Mouse (Mus musculus): ENCODE measurements around the gene Kcnd1.

Gene Kcnd1

DNA sequence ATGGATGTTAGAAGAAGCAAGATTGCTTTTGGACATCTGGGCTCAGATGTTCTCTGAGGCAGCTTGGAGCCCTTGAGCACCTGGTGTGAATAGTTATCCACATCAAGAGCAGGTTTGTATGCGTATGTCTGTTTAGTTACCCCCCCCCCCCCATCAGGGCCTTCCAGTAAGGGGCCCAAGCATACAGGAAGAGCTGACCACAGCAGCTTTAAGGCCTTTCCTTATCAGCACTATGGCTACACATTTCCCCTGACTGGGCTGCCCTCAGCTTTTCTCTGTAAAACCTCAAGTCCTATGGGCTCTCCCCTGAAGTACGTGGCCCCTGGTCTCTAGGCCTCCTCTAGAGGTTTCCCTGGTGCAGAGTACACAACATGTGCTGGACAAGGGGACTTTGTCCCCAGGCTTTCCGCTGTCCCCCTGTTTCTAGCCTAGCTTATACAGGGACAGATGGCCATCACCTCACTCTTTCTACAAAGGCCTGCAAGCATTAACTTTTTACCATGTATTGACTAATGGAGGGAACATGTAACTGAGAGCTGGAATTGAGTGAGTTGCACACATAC, 37.2 kb downstream of the Kcnd1 start:
- no peak for DNase-seq (ENCODE audit: low spot score)

DNA sequence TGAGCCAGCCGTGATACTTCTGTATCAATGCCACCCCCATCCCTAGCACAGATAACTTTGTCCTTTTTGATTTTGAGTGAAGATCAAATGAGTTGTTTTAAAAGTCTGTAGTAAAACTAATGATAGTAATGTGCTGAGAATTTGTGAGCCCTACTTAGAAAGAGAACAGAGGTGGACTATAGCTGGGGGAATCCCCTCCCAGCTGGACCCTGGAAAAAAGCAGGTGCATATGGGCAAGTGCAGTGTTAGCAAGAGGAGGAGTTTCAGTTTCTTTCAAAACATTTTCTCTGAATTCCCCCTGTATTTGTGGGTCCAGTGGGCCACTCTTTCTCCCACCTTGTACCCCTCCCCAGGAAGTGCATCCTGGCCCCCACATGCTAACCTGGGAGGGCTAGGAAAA, 41.1 kb downstream of the Kcnd1 start:
- DNase-seq (ENCODE audit: low spot score), result no peak

DNA sequence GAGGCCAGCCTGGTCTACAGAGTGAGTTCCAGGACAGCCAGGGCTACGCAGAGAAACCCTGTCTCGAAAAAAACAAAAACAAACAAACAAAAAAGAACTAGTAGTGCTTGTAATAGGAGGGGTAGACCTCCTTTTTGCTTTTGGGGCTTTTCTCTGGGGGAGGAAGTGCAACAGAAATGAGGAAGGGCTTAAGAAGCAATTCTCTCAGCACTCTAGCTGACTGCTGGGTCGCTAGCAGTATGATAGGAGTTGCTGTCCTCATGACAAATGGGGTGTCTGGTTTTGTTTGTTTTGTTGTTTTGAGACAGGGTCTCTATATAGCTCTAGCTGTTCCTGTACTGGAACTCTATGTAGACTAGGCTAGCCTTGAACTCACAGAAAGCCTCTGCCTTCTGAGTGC, 42.5 kb downstream of the Kcnd1 start:
- DNase-seq (ENCODE audit: low spot score), result no peak

DNA sequence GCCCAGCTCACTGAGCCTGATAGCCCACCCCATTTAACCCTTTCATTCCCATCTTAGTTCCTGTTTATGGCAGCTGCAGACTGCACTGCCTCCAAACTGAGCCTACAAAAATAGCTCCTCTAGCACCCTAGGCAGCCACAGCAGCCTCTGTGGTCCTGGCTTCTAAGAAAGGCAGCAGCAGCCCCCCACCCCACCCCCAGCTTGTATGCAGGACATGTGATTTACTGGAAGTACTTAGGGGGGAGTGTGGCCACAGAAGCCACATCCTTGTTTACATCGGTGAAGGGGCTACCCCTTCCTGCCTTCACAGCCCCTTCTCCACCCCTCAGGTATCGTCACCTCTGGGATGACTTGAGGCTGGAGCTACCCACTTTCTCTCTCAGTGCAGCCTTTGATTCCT, 43.3 kb downstream of the Kcnd1 start:
- no peak for DNase-seq (ENCODE audit: low spot score)

DNA sequence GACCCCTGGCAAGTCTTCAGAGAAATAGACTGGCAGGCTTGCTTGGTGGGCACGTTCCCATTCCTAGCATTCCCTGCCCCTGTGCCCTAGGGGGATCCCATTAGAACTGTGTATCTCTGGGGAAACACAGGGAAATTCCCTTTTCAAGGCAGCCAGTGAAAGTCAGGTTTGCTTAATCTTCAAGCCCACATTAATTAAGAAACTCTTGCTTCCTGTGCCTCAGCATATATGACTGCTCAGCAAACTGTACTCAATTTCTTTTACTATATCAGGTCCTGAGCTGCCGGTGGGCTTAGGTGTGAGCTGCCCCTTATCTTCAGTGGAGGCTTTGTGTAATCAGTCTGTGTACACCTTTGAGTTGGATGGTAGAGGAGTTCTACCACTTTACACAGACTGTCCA, 43.7 kb downstream of the Kcnd1 start:
- no peak for DNase-seq (ENCODE audit: low spot score)

DNA sequence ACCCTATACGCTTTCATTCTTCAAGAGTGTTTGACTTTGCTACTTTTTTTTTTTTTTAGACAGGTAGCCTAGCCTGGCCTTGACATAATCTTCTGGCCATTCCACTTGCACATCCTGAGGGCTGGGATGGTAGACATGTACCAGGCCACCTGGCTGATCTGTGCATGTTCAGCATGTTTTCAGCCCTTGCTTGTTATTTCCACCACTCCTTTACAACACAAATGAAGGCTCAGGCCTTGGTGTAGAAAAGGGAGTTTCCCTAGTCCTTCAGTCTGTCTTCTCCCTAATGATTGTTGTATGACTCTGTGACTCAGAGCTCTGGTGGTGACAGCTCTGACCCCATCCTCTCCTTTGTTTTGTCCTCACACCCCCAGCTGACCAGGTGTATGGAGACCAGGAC, 45.1 kb downstream of the Kcnd1 start:
- no peak for DNase-seq (ENCODE audit: low spot score)

DNA sequence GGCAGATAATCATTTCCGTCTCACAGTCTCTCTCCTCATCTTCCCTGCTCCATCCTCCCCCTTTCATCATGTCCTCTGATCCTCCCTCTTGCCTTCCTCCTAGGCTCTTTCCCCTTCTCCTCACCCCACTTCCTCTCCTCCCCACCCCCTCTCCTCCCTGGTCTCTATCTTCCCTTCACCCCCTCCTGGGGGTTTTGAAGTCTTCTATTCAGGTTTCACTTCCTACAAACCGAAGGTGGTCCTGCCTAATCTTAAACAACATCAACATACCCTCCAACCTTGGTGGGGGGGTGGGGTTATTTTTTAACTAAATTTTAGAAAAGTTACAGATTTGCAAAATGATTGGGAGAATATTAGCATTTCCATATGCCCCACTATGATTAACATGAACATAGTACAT, 46.4 kb downstream of the Kcnd1 start:
- DNase-seq (ENCODE audit: low spot score), result no peak

DNA sequence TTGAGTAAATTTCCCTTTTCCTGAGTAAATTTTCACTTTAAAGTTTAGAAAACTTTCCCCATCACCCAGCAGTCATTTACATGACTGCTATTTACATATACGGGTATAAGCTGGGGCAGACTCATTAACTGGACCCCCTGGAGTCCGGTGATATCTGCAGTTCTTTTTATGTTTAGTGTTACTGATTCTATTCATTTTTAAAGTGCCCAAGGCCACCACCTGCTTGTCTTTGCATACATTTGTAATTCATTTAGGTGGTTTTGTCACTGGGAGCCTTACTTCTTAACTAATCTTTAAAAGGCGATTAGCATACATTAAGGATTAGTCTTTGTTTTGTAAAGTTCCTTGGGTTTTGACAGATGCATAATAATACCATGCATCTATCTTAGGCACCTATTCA, 47.7 kb downstream of the Kcnd1 start:
- DNase-seq (ENCODE audit: low spot score), result no peak

DNA sequence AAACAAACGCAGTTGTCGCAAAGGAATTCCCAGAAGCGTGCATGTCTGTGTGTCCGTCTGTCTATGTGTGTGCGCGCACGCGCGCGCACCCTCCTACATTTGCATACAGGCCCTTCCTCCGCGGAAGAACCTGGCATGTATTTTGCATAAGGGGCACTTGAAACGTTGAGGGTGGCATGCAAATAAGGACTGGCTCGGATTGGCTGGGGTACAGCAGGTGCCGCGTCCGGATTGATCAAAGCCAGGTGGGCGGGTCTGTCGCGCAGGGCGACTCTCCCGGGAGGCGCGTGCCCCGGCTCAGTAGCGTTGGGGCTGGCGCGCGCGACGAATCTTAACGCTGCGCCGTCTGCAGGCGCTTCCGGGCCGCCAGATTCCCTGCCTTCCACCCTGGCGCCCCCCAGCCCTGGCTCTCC, 55.9 kb downstream of the Kcnd1 start, which contains the start of gene Pim2:
Gene Pim2, plus strand, starts transcription at position 256 of the 413 bp plus-strand sequence.
- DNase-seq (ENCODE audit: low spot score), result peak; percentile 89

DNA sequence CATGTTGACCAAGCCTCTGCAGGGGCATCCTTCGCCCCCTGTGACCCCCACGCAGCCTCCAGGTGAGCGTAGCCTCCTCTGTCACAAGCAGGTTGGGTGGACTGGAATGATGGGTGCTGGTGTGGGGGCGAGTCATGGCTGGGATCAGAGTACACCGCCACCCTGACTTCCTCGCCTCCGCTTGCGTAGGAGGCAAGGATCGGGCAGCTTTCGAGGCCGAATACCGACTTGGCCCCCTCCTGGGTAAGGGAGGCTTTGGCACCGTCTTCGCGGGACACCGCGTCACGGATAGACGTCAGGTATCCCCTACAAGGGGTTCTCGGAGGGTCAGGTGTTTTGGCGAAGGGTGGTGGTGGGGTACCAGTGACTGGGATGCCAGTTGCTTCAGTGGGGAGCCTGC, 56.4 kb downstream of the Kcnd1 start:
- no peak for DNase-seq (ENCODE audit: low spot score)

DNA sequence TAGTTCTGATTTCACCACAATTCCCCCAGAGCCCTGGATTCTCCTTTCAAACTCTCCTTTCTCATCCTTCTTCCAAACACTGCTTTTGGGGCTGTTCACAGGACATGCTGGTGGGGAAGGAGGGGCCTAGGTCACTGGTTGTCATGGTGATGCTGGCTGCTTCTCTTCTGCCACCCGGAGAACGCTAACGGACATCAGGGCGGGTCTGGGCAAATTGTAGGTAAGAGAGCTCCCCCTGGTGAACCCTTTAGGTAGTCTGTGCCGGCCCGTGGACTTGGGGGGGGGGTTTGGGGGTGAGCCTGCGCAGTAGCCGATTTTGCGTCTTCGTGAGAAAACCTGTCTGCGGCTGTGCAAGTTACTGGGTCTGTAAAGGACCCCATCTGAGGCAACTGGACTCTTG, 57.7 kb downstream of the Kcnd1 start:
- peak; percentile 58 for DNase-seq (ENCODE audit: low spot score)

DNA sequence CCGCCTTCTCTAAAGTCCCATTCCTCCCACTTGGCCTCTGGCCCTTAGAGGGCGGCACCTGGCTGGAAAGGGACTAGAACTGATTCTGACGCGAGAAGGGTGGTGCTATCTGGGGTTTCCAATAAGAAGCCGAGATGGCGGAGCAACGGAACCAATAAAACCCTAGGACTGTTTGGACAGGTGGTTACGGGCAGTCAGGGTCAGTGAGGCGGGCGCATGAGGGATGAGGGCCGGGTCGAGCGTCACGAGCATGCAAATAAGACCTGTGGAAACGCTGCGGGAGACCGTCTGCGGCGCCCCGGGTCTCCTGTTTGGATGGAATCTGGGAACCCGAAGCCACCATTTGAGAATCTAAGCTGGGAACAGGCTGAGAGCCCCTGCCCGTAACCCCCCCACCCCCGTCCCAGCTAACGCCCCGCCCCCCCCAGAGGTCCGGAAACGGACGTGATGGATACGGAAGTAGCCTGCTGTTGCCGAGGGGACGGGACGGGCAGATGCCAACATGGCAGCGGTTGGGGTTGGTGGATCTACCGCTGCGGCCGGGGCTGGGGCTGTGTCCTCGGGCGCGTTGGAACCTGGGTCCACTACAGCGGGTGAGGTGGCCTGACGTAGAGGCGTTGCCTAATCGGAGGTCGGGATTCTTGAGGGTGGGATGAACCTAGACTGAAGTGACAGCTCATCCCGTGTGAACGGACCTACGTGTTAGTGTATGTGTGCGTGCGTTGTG, 61.9 kb downstream of the Kcnd1 start, which contains the start of gene Slc35a2:
Gene Slc35a2, plus strand, starts transcription at position 188 of the 727 bp plus-strand sequence.
- peak; percentile 93 for DNase-seq (ENCODE audit: low spot score)
